Mouse (Mus musculus) left cerebral cortex, adult 2 months (tissue): ENCODE results near the gene Trmt2a. TPM values are rescaled to one million over a fixed set of nuclear protein-coding genes. Genes with fewer than 3 reads are reported as not detected.

Experiments
- DNase-seq, 2 experiments: peaks; one replicate each; pipeline ENCODE4 v3.0.0; 2021 to 2022; ENCODE audit warnings: low spot score in 2 of 2, mixed read lengths in 1 of 2; ENCODE audit errors: extremely low spot score in 1 of 2
- H3K27ac ChIP-seq: fragments of 200-600 bp; 2 replicates; pipeline ENCODE4 v1.8.1; 2022
- H3K4me3 ChIP-seq: fragments of 200-600 bp; 2 replicates; pipeline ENCODE4 v1.8.1; 2022
- CTCF ChIP-seq: fragments of 200-600 bp; IDR thresholded peaks from 2 replicates; pipeline ENCODE4 v1.8.1; 2022; ENCODE audit warnings: antibody characterized with exemption, mild to moderate bottlenecking, moderate library complexity
- intact Hi-C: fragments of 180-260 bp; cut with DNase I; formaldehyde crosslinking; loops from one replicate; pipeline ENCODE4 v1.15.1; 2025
- total RNA-seq, 2 experiments: library from RNA; stranded (reverse); gene quantifications; 2 replicates each; pipeline ENCODE4 v1.2.3; 2021

Gene Trmt2a
- total RNA-seq, 2 experiments from 2014 or later = 43.6 to 47.7 TPM

- TF ChIP-seq CTCF = no peak
- peak overlapping the region; percentile 92 for H3K27ac ChIP-seq
- intact Hi-C loops = loop anchor here (10.0 kb wide), 1 partner anchor 309 kb away; the partner anchor contains the start of gene Slc25a1
- DNase-seq = no peak
- H3K4me3 ChIP-seq = peak overlapping the region; percentile 70
Observed at GRCm38 (mm10) chr16:18233451-18233850, 15.0 kb upstream of the Trmt2a start.

- intact Hi-C loops = loop anchor here (10.0 kb wide), 1 partner anchor 309 kb away; the partner anchor contains the start of gene Slc25a1
- TF ChIP-seq CTCF = no peak
- H3K27ac ChIP-seq = peak overlapping the region; percentile 92
- DNase-seq = peak in 1 of 2 experiments; percentile 22
- peak overlapping the region; percentile 70 for H3K4me3 ChIP-seq
Observed at GRCm38 (mm10) chr16:18233919-18234670, 14.4 kb upstream of the Trmt2a start.

GRCm38 (mm10) chr16:18234671-18235388 lies 13.6 kb upstream of the Trmt2a start, which contains the start of gene Zdhhc8:
TSS of gene Zdhhc8 (minus strand) at chr16:18235136.
- Histone ChIP-seq H3K4me3 (peak within 1 kb of the TSS; percentile 70), H3K27ac (peak within 1 kb of the TSS; percentile 95)
- intact Hi-C loops = loop anchor here (1.0 to 10.0 kb wide), 2 partner anchors 13 to 310 kb away; partner anchors contain the start of genes Ranbp1, Slc25a1 and Trmt2a
- no peak; the same call in 1 of the 2 replicates for TF ChIP-seq CTCF
- peak; percentile 84 for DNase-seq

DNA sequence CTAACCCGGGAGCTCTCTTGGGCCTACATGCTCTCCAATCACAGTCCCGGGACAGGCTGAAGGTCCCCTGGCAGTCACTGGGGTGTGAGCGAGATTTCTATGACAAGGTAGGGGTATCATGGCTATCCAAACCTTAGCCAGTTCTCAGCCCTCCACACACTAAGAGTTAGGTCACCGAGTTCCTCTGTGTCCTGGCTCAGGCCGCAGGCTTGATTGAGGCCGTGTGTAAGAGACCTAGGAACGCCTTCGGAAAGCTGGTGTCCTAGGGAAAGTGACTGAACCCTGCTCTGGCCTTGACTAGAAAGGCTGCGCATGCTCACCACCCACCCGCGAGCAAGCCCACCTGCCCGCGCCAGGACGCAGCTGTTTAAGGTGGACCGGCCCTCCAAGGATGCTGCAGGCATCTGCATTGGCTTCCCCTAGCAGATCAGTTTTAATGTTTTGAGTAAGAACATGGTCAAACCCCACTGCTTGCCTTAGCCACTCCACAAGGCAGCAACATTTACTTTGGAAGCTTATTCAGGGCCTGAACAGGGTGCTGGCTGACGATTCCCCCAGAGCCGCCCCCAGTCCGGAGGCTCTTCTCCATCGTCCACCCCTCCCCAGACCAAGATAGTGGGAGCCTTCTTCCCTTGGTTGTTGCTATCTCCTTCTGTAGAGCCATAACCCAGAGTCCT lies 13.0 kb upstream of the Trmt2a start:
- TF ChIP-seq CTCF = no peak
- DNase-seq = peak; percentile 71 to 73
- H3K4me3 ChIP-seq = peak overlapping the region; percentile 70
- intact Hi-C loops = loop anchor here (1.0 to 10.0 kb wide), 2 partner anchors 13 to 311 kb away; partner anchors contain the start of genes Ranbp1, Slc25a1 and Trmt2a
- peak overlapping the region; percentile 95 for H3K27ac ChIP-seq

DNA sequence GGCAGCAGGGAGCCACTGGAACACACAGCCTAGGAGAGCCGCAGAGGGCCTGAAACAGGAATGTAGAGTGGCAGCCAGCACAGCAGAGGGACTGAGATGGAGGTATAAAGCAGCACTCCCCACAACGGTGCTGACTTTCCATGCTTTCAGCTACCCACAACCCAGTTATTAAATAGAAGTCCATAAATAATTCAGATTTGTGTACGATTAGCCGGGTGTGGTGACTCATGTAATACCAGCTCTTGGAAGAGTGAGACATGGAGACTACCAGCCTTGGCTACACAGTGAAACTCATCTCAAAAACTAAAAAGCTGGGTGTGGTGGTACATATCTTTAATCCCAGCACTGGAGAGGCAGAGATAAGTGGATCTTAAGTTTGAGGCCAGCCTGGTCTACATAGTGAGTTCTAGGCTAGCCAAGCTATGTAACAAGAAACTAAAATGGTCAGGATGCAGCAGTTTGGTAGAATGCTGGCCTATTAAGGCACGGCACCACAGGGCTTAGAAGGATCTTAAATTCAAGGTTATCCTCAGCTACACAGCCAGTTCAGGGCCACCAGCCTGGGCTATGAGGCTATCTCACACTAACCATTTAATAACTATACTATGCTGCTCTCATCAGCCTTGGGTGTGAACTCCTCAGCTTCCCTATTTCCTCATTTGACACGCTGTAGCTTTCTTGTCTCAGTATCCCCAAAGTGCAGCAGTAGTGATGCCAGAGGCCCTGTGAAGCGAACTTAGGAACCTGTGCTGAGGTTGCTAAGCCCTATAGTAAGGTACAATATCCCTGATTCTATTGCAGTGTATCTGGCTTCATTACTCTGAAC lies 11.6 kb upstream of the Trmt2a start:
- peak overlapping the region; percentile 95 for H3K27ac ChIP-seq
- no peak overlapping the region for H3K4me3 ChIP-seq
- intact Hi-C loops = loop anchor here (10.0 kb wide), 1 partner anchor 312 kb away; the partner anchor contains the start of gene Slc25a1
- TF ChIP-seq CTCF = no peak
- DNase-seq = no peak

GRCm38 (mm10) chr16:18241581-18241980 lies 6.9 kb upstream of the Trmt2a start:
- no peak overlapping the region for H3K4me3 ChIP-seq
- DNase-seq = no peak
- intact Hi-C loops = no loop called here
- TF ChIP-seq CTCF = no peak
- H3K27ac ChIP-seq = no peak overlapping the region

DNA sequence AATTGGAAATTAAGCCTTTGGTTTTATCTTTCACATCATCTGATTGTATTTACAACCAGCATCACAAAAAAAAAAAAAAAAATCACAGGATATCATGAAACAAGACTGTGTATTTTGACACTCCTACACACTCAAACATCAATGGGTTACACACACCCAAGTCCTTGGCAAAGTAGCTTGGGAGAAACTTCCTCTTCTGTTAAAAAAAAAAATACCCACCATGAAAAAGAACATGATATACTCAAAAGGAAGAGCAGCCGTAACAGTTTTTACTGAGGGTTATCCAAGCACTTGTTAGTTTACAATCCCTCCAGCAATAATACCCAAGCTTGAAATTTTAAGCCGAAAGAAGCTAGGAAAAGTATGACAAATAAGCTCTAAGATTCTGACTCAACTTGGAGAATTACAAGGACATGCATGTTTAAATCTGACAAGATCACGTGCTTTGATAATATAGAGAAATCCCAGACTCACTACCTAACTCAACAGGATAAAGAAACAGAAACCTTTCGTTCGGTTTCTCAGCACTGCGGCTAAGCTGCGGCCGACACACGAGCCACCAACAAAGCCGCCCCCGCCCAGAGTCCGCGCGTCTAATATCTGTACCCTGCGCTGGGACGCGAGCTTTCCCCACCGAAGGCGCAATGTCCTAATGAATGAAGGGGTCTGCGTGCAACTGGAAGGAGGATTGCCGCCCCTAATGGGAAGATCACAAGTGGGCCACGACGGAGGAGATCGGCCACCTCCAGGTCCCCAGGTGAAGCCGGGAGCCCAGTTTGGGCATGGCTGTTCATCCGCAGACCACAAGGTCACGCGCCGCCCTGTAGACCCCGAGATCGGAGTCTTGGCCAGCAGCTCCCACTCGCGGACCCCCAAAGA lies 719 bp upstream of the Trmt2a start:
- TF ChIP-seq CTCF = no peak
- Histone ChIP-seq H3K27ac (peak overlapping the region; percentile 82), H3K4me3 (peak overlapping the region; percentile 93)
- peak in 1 of 2 experiments; percentile 33 for DNase-seq
- intact Hi-C loops = loop anchor here (1.0 kb wide), 1 partner anchor 12 kb away; the partner anchor contains the start of gene Zdhhc8

DNA sequence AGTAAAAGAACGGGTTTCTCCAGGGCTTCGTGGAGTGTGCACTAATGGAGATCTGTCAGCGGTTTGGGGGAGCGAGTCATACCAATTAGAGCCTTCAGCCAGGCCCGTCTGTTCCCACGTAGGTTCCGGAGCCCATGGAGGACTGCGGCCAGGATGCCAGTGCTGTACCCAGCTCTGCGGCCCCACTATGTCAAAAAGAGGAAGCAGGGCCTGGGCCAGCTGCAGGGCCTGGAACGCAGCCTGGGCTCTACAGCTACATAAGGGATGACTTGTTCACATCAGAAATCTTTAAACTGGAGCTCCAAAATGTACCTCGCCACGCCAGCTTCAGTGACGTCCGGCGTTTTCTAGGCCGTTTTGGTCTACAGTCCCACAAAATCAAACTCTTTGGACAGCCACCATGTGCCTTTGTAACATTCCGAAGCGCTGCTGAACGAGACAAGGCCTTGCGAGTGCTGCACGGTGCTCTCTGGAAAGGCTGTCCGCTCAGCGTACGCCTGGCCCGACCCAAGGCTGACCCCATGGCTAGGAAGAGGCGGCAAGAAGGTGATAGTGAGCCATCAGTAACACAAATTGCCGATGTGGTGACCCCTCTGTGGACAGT lies 987 bp downstream of the Trmt2a start:
- peak; percentile 35 to 49 for DNase-seq
- Histone ChIP-seq H3K27ac (peak overlapping the region; percentile 88), H3K4me3 (peak overlapping the region; percentile 93)
- TF ChIP-seq CTCF = no peak
- intact Hi-C loops = no loop called here

DNA sequence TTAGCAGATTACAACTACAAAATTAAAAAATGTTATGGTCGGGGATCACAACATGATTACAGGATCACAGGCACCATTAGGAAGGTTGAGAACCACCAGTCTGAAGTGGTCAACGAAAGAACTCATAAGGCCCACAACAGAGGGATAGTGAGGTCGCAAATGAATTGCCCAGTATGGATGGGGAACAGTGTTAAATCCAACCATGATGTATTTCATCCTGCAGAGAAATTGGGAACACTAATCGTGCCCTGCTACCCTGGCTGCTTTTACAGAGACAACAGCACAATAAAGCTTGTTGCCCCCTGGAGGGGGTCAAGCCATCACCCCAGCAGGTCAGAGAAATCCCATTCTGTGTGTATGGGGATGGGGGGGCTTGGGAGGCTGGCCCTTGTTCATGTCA lies 1.8 kb downstream of the Trmt2a start:
- DNase-seq = no peak
- TF ChIP-seq CTCF = no peak
- H3K4me3 ChIP-seq = no peak overlapping the region
- H3K27ac ChIP-seq = no peak overlapping the region; the same call in 1 of the 2 replicates
- intact Hi-C loops = no loop called here
